Mouse (Mus musculus) midbrain, embryonic 16.5 days (tissue): ENCODE results near the gene Tecpr2. TPM values are rescaled to one million over a fixed set of nuclear protein-coding genes. Genes with fewer than 3 reads are reported as not detected.

Source experiments
- ATAC-seq: fragments of 200-750 bp; cut with Nextera tagmentation; 2 replicates; pipeline ENCODE4 v1.8.0; 2017; ENCODE audit warnings: moderate TSS enrichment
- H3K27ac ChIP-seq: fragments of 300-500 bp; sonication (generic); 2 replicates; pipeline ENCODE4 v1.5.1; 2014; ENCODE audit warnings: mild to moderate bottlenecking, low read length, mixed read lengths
- H3K27me3 ChIP-seq: fragments of 300-500 bp; sonication (generic); 2 replicates; pipeline ENCODE4 v1.6.1; 2014; ENCODE audit warnings: low read depth, low read length, mixed read lengths; ENCODE audit not compliant: control insufficient read depth, insufficient read depth
- H3K36me3 ChIP-seq: fragments of 300-500 bp; sonication (generic); 2 replicates; pipeline ENCODE4 v1.6.1; 2014; ENCODE audit warnings: mild to moderate bottlenecking, low read length, moderate library complexity, mixed read lengths; ENCODE audit not compliant: control insufficient read depth, insufficient read depth
- H3K4me1 ChIP-seq: fragments of 300-500 bp; sonication (generic); 2 replicates; pipeline ENCODE4 v1.6.1; 2014; ENCODE audit warnings: mild to moderate bottlenecking, low read length, mixed read lengths; ENCODE audit not compliant: control insufficient read depth, insufficient read depth
- H3K4me2 ChIP-seq: fragments of 300-500 bp; sonication (generic); 2 replicates; pipeline ENCODE4 v1.6.1; 2014; ENCODE audit warnings: mild to moderate bottlenecking, low read length, mixed read lengths
- H3K4me3 ChIP-seq: fragments of 300-500 bp; sonication (generic); 2 replicates; pipeline ENCODE4 v1.5.1; 2014; ENCODE audit warnings: low read depth, mild to moderate bottlenecking, low read length, moderate library complexity, mixed read lengths
- H3K9ac ChIP-seq: fragments of 300-500 bp; sonication (generic); 2 replicates; pipeline ENCODE4 v1.6.1; 2014; ENCODE audit warnings: low read depth, low read length, mixed read lengths
- H3K9me3 ChIP-seq: fragments of 300-500 bp; sonication (generic); replicated peaks from 2 replicates; pipeline ENCODE4 v1.6.1; 2014; ENCODE audit warnings: mild to moderate bottlenecking, low read length, mixed read lengths; ENCODE audit not compliant: control insufficient read depth, poor library complexity, severe bottlenecking
- WGBS: fragments of 180-500 bp; shearing (Covaris S2); extraction: QIAGEN DNeasy Blood & Tissue Kit; methylation state at CpG from one replicate; pipeline ENCODE4 v1.1.7; 2014; 5-methylcytosine and 5-hydroxymethylcytosine counted together
- polyA plus RNA-seq: library from polyadenylated mRNA; unstranded; fragments of >200 nt; fragmentation: Nextera tagmentation; extraction: Ambion mirVana; gene quantifications from 2 replicates; pipeline ENCODE4 v1.2.1, GENCODE M21; 2015

The Tecpr2 gene
- polyA plus RNA-seq, 1 experiment from 2014 or later, result 8.4 TPM

DNA sequence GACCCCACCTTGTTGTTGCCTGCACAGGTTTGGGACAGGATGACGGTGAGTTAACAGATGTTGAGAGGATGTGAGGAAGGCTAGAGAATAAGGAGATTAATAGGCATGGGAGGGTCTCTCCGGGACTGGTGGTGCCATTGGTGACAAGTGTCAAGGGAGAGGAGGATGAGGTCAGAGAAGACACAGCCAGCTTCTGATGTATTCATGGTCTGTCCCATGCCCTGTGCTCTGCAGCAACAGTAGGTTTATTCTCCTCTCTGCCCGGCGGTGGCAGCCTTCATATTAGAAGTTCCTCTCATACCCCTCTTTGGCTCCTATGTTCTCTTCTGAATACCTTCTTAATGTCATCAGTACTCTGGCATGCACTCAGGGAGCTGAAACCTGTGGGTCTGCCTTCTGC, 31.2 kb downstream of the Tecpr2 start:
- no peaks in the 10 kb centered on the region for H3K27me3 ChIP-seq
- 88% methylated on average over 4 of the region's 4 CpGs for WGBS
- H3K4me3 ChIP-seq, result no peak overlapping the region
- H3K4me2 ChIP-seq, result no peak overlapping the region
- ATAC-seq, result no peak
- peaks cover 14% of the 10 kb centered on the region; the same call in 1 of the 2 replicates for H3K36me3 ChIP-seq
- no peak overlapping the region for H3K27ac ChIP-seq
- H3K9ac ChIP-seq, result no peak overlapping the region
- H3K9me3 ChIP-seq, result no peaks in the 10 kb centered on the region
- no peaks in the 10 kb centered on the region for H3K4me1 ChIP-seq

- Histone ChIP-seq H3K27ac (no peak overlapping the region), H3K4me2 (no peak overlapping the region), H3K9me3 (no peaks in the 10 kb centered on the region), H3K9ac (no peak overlapping the region), H3K4me1 (no peaks in the 10 kb centered on the region), H3K27me3 (no peaks in the 10 kb centered on the region), H3K36me3 (peaks cover 14% of the 10 kb centered on the region; the same call in 1 of the 2 replicates), H3K4me3 (no peak overlapping the region)
- 86% methylated on average over 5 of the region's 5 CpGs for WGBS
- ATAC-seq, result no peak
These were observed 32.5 kb downstream of the Tecpr2 start for GRCm38 (mm10) chr12:110921572-110921971.

DNA sequence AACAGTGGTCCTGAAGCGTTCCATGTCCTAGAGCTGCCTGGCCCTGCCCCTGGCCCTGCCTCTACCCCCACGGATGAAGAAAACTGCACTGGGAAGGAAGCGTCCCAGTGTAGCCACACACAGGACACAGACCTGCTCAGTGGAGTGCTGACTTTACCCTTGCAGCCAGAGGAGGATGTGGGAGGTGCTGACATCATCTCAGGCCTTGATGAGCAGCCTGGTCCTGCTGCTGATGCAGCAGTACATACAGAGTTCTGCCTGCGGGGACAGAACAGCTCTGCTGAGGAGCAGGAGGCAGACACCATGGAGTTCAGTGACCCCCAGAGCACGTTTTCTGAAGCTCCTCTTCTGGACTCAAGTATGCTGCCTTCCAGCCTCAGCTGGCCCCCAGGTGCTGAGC, 43.8 kb downstream of the Tecpr2 start:
- no peaks in the 10 kb centered on the region for H3K9me3 ChIP-seq
- no peaks in the 10 kb centered on the region; the same call in 1 of the 2 replicates for H3K4me1 ChIP-seq
- H3K36me3 ChIP-seq, result no peaks in the 10 kb centered on the region; the same call in 1 of the 2 replicates
- H3K27me3 ChIP-seq, result no peaks in the 10 kb centered on the region
- H3K27ac ChIP-seq, result no peak overlapping the region
- no peak overlapping the region for H3K4me2 ChIP-seq
- no peak overlapping the region for H3K9ac ChIP-seq
- no peak for ATAC-seq
- 83% methylated on average over 5 of the region's 5 CpGs for WGBS
- H3K4me3 ChIP-seq, result no peak overlapping the region

DNA sequence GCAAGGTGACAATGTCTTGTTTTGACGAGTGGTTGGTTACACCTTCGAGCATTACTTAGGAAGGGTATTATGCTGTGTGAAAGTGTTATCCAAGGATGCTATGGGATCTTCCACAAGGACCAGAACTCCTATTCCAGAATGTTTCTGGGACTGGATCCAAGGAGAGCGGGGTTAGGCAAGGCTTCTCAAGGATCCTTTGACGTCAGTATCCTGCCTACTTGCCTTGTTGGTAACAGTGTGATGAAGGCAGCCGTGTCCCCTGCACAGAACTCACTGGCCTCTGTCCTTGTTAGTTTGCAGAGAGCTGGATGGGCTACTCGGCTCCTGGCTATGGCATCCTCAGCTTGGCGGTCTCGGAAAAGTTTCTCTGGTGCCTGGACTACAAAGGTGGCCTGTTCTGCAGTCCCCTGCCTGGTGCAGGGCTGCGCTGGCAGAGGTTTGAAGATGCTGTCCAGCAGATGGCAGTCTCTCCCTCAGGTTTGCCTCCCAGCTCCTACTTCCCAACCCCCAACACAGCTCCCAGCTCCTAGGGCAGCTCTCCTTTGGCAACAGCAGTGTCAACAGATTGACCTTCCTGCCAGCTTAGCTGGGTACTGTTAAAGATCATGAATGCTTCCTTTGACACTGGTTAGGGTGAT, 47.0 kb downstream of the Tecpr2 start:
- WGBS, result 61% methylated on average over 9 of the region's 9 CpGs
- Histone ChIP-seq H3K27ac (no peak overlapping the region), H3K27me3 (no peaks in the 10 kb centered on the region), H3K4me2 (no peak overlapping the region), H3K4me1 (no peaks in the 10 kb centered on the region; the same call in 1 of the 2 replicates), H3K9ac (no peak overlapping the region), H3K36me3 (peaks cover 7% of the 10 kb centered on the region; the same call in 1 of the 2 replicates), H3K4me3 (no peak overlapping the region), H3K9me3 (no peaks in the 10 kb centered on the region)
- ATAC-seq, result peak; percentile 82; the same call in 1 of the 2 replicates

GRCm38 (mm10) chr12:110937496-110937895, 48.4 kb downstream of the Tecpr2 start:
- H3K9me3 ChIP-seq, result no peaks in the 10 kb centered on the region
- H3K36me3 ChIP-seq, result peaks cover 11% of the 10 kb centered on the region
- 86% methylated on average over 5 of the region's 5 CpGs for WGBS
- H3K27ac ChIP-seq, result no peak overlapping the region
- no peaks in the 10 kb centered on the region for H3K27me3 ChIP-seq
- H3K4me1 ChIP-seq, result no peaks in the 10 kb centered on the region; the same call in 1 of the 2 replicates
- no peak for ATAC-seq
- H3K9ac ChIP-seq, result no peak overlapping the region
- H3K4me2 ChIP-seq, result no peak overlapping the region
- no peak overlapping the region for H3K4me3 ChIP-seq

- H3K9me3 ChIP-seq, result no peaks in the 10 kb centered on the region
- H3K4me3 ChIP-seq, result no peak overlapping the region
- WGBS, result 88% methylated on average over 5 of the region's 5 CpGs
- H3K36me3 ChIP-seq, result peaks cover 11% of the 10 kb centered on the region
- no peak for ATAC-seq
- no peaks in the 10 kb centered on the region for H3K27me3 ChIP-seq
- no peak overlapping the region for H3K27ac ChIP-seq
- no peak overlapping the region for H3K9ac ChIP-seq
- H3K4me1 ChIP-seq, result no peaks in the 10 kb centered on the region; the same call in 1 of the 2 replicates
- no peak overlapping the region for H3K4me2 ChIP-seq
These were observed 50.3 kb downstream of the Tecpr2 start for GRCm38 (mm10) chr12:110939385-110939784.

GRCm38 (mm10) chr12:110940869-110941268, 51.8 kb downstream of the Tecpr2 start:
- no peak for ATAC-seq
- Histone ChIP-seq H3K27ac (no peak overlapping the region), H3K9me3 (no peaks in the 10 kb centered on the region), H3K36me3 (peaks cover 15% of the 10 kb centered on the region), H3K9ac (no peak overlapping the region), H3K4me2 (no peak overlapping the region), H3K4me1 (no peaks in the 10 kb centered on the region; the same call in 1 of the 2 replicates), H3K4me3 (no peak overlapping the region), H3K27me3 (no peaks in the 10 kb centered on the region)
- WGBS, result 88% methylated on average over 3 of the region's 3 CpGs

- no peak for ATAC-seq
- Histone ChIP-seq H3K27me3 (no peaks in the 10 kb centered on the region), H3K9me3 (no peaks in the 10 kb centered on the region), H3K36me3 (peaks cover 22% of the 10 kb centered on the region), H3K4me2 (no peak overlapping the region), H3K9ac (no peak overlapping the region), H3K4me1 (no peaks in the 10 kb centered on the region), H3K27ac (no peak overlapping the region), H3K4me3 (no peak overlapping the region)
- 83% methylated on average over 7 of the region's 7 CpGs for WGBS
These were observed 57.2 kb downstream of the Tecpr2 start for GRCm38 (mm10) chr12:110946216-110946615.

DNA sequence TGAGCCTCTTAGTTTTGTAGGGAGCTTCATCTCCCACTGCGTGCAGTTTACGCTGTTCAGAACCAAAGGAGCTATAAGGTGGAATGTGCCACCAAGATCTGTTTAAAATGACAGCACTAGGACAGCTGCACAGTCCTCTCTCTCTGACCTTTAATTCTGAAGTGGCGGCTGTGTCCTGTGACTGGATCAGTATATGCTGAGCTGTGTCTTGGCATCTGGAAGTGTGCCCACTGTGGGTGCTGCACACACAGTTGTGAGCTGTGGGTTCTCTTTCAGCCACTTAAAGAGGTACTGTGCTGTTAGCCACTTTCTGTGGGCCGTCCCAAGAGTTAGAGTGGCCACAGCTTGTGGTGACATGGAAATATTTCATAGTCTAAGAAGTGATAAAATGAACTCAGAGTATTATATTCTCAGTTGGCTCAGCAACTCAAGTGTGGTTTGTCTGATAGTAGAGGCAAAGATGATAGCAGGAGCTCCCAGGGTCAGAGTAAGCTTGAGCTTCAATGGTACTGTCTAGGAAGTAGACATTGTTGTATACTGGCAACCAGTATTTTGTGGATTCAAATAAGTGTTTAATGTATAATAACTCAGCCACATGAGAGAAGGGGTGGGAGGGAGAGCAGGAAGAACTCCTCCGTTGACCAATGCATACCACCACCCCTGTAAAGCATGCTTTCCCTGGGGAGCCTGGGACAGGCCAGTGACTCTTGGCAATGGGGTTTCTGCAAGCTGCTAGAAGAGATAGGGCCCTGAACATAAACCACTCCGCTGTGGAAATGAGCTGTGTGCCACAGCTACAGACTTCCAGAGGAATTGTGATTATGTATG, 59.2 kb downstream of the Tecpr2 start:
- Histone ChIP-seq H3K9me3 (no peaks in the 10 kb centered on the region), H3K36me3 (peaks cover 18% of the 10 kb centered on the region), H3K4me2 (no peak overlapping the region), H3K9ac (no peak overlapping the region), H3K27ac (no peak overlapping the region), H3K4me3 (no peak overlapping the region), H3K27me3 (no peaks in the 10 kb centered on the region), H3K4me1 (no peaks in the 10 kb centered on the region)
- WGBS, result 94% methylated on average over 6 of the region's 6 CpGs
- no peak for ATAC-seq
